Mouse (Mus musculus) myocyte (in vitro differentiated cells): Measurements from ENCODE around the gene Gpha2.

Experiments
- E2F4 ChIP-seq: IDR thresholded peaks from one replicate; pipeline ENCODE4 v1.6.1; 2011; ENCODE audit warnings: mild to moderate bottlenecking, control low read depth, moderate library complexity; ENCODE audit not compliant: insufficient read depth
- MYOD1 ChIP-seq, 3 experiments: IDR thresholded peaks; one replicate each; pipeline ENCODE4 v1.6.1; 2011; ENCODE audit warnings: control low read depth in 2 of 3, low read depth in 2 of 3, mild to moderate bottlenecking in 2 of 3, moderate library complexity in 1 of 3; ENCODE audit not compliant: insufficient read length in 2 of 3, control insufficient read depth in 1 of 3
- POLR2A ChIP-seq: IDR thresholded peaks from one replicate; pipeline ENCODE4 v1.6.1; 2011; ENCODE audit warnings: low read depth, mild to moderate bottlenecking, control low read depth, moderate library complexity; ENCODE audit not compliant: insufficient read length

DNA sequence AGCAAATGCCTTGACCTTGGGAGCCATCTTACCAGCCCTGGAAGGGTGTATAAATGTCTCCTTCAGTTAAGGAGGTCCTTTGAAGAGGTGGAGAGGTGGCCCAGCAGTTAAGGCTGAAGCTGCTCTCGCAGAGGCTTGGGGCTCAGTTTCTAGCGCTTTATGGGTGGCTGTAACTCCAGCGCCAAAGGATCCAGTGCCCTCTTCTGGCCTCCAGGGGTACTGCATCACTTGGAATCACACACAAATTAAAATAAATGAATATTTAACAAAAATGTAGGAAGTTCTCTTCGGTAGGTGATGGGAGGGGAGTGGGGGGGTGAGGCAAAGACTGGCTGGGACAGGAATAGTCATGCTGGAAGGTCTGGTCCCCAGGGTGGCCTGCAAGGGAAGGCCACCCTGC lies 34.8 kb downstream of the Gpha2 start:
- TF ChIP-seq MYOD1 (IDR thresholded peaks at IDR 0.05; ENCODE audit: control insufficient read depth in 1 of 3, insufficient read length in 2 of 3, low read depth in 2 of 3) (no peak), E2F4 (no peak), POLR2A (no peak)
